Mouse (Mus musculus): Measurements from ENCODE around the gene Folr2. TPM values are rescaled to one million over a fixed set of nuclear protein-coding genes. Genes with fewer than 3 reads are reported as not detected.

Folr2 gene
- polyA plus RNA-seq, 1 experiment, result 1.2 TPM

DNA sequence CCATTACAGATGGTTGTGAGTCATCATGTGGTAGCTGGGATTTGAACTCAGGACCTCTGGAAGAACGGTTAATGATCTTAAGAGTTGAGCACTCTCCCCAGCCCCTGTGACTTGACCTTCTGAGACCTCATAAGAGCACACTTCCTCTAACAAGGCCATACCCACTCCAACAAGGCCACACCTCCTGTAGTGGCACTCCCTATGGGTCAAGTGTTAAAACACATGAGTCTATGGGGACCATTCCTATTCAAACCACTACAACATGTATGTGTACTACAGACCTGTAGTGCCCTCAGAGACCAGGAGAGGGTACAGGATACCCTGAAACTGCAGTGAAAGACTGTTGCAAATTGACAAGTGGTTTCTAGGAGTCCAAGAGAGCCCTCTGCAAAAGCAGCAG lies 9.1 kb downstream of the Folr2 start:
- no peaks in the 10 kb centered on the region for H3K4me1 ChIP-seq (ENCODE audit: control insufficient read depth, insufficient read depth, low read length)
- no peaks in the 10 kb centered on the region for H3K36me3 ChIP-seq (ENCODE audit: control insufficient read depth, insufficient read depth, low read length, poor library complexity, severe bottlenecking)
- TF ChIP-seq EP300 (IDR thresholded peaks at IDR 0.05; ENCODE audit: insufficient read depth, low read depth, low read length) (no peak), POLR2A (IDR thresholded peaks at IDR 0.05; ENCODE audit: insufficient read depth, low read length) (no peak), CTCF (IDR thresholded peaks at IDR 0.05; ENCODE audit: low read depth, low read length) (no peak)
- no peak overlapping the region for H3K9ac ChIP-seq (ENCODE audit: low read depth, poor library complexity, severe bottlenecking)
- H3K4me3 ChIP-seq (ENCODE audit: low read depth, low read length), result no peak overlapping the region
- H3K27me3 ChIP-seq (ENCODE audit: control insufficient read depth, insufficient read depth, low read length, poor library complexity, severe bottlenecking), result no peaks in the 10 kb centered on the region
- H3K9me3 ChIP-seq (replicated peaks; ENCODE audit: control insufficient read depth, insufficient read depth, low read length, poor library complexity, severe bottlenecking), result no peaks in the 10 kb centered on the region
- no peak overlapping the region for H3K27ac ChIP-seq (ENCODE audit: insufficient read depth, low read length)

DNA sequence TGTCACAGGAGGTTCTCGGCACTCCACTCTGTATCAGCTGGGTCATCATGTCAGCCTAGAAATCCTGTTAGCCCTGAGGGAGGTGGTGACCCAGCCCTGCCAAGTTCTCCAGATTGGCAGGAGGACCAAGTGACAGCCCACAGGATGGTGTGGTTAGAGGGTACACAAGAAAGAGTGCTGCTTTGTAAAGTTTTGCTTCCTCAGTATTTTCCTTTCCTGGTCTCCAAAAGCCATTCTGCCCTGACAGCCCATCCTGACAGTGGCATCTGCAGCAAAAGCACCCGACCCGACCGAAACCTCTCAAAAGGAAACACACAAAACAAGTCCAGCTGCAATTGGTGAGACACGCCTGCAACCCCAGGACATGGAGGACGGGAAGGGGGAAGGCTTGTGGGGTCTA lies 12.8 kb downstream of the Folr2 start:
- no peak overlapping the region for H3K4me3 ChIP-seq (ENCODE audit: low read depth, low read length)
- H3K9ac ChIP-seq (ENCODE audit: low read depth, poor library complexity, severe bottlenecking), result no peak overlapping the region
- H3K36me3 ChIP-seq (ENCODE audit: control insufficient read depth, insufficient read depth, low read length, poor library complexity, severe bottlenecking), result no peaks in the 10 kb centered on the region
- H3K4me1 ChIP-seq (ENCODE audit: control insufficient read depth, insufficient read depth, low read length), result peaks cover 2% of the 10 kb centered on the region
- TF ChIP-seq EP300 (IDR thresholded peaks at IDR 0.05; ENCODE audit: insufficient read depth, low read depth, low read length) (no peak), POLR2A (IDR thresholded peaks at IDR 0.05; ENCODE audit: insufficient read depth, low read length) (no peak), CTCF (IDR thresholded peaks at IDR 0.05; ENCODE audit: low read depth, low read length) (no peak)
- no peaks in the 10 kb centered on the region for H3K9me3 ChIP-seq (replicated peaks; ENCODE audit: control insufficient read depth, insufficient read depth, low read length, poor library complexity, severe bottlenecking)
- H3K27ac ChIP-seq (ENCODE audit: insufficient read depth, low read length), result no peak overlapping the region
- no peaks in the 10 kb centered on the region for H3K27me3 ChIP-seq (ENCODE audit: control insufficient read depth, insufficient read depth, low read length, poor library complexity, severe bottlenecking)

DNA sequence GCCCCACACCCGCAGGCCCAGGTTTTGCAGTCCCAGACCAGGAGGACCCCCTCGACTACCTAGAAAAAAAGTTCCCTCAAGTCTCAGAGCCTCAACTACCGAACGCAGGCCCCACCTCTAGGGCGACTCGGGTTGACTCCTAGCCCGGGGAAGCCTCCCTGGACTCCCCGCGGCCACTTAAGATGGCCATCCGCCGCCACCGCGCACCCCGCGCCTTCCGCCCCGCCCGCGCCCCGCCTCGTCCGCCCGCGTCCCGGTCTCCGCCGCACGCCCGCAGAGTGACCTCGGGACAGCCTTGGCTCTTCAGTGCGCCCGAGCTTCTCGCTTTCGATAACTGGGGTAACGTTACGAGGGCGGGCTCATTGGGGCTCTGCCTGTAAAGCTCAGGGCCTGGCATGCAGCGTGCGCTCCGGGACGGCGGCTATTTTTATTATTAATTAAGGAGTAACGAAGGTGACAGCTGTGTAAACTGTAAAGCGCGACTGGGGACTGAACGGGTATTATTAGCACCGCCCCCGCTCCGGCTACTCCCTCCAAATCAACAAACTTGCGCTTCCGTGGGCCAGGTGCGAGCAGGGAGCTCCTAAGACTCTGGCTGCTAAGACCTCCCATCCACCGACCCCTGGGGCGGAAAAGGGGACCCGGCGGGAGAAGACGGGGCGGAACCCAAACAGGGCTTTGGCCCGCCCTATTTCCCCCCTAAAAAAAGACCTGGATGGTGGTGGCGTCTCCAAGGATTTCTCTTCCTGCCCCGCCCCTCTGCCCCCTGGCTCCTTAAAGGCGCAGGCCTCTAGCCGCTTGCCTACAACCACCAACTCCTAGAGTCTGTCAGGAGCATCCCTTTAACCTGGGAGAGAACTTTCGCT lies 19.2 kb downstream of the Folr2 start, which contains the start of gene Inppl1:
TSS of gene Inppl1 (minus strand) at position 624 of the 866 bp plus-strand sequence.
- TF ChIP-seq CTCF (IDR thresholded peaks at IDR 0.05; ENCODE audit: low read depth, low read length), result no peak
- peak; percentile 51 for TF ChIP-seq EP300 (IDR thresholded peaks at IDR 0.05; ENCODE audit: insufficient read depth, low read depth, low read length)
- TF ChIP-seq POLR2A (IDR thresholded peaks at IDR 0.05; ENCODE audit: insufficient read depth, low read length), result peak; percentile 30
- Histone ChIP-seq H3K27me3 (ENCODE audit: control insufficient read depth, insufficient read depth, low read length, poor library complexity, severe bottlenecking) (no peaks in the 10 kb centered on the region), H3K4me1 (ENCODE audit: control insufficient read depth, insufficient read depth, low read length) (peaks cover 2% of the 10 kb centered on the region), H3K9me3 (replicated peaks; ENCODE audit: control insufficient read depth, insufficient read depth, low read length, poor library complexity, severe bottlenecking) (no peaks in the 10 kb centered on the region), H3K9ac (ENCODE audit: low read depth, poor library complexity, severe bottlenecking) (peak within 1 kb of the TSS; percentile 82), H3K27ac (ENCODE audit: insufficient read depth, low read length) (peak within 1 kb of the TSS; percentile 95), H3K4me3 (ENCODE audit: low read depth, low read length) (peak within 1 kb of the TSS; percentile 85), H3K36me3 (ENCODE audit: control insufficient read depth, insufficient read depth, low read length, poor library complexity, severe bottlenecking) (no peaks in the 10 kb centered on the region; the same call in 1 of the 2 replicates)

DNA sequence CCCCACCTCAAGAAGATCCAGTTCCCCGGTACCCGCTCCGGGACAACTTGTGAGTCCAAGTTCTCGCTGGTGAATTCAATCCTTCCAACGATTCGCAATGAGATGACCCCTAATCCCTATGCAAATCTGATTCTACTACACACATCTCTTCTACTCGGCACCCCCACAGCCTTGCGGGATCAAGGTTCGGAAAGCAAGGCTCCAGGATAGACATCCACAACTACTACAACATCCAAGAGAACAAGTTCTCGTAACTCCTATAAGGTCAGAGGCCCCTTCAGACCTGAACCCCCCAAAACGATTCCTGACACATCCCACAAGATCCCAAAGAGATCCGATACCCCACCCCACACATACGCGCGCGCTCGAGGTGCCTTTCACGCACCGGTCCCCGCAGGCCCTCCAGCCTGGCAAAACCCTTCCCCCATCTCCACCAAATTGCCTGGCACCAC lies 19.8 kb downstream of the Folr2 start:
- H3K27ac ChIP-seq (ENCODE audit: insufficient read depth, low read length), result peak overlapping the region; percentile 93
- peaks cover 4% of the 10 kb centered on the region for H3K4me1 ChIP-seq (ENCODE audit: control insufficient read depth, insufficient read depth, low read length)
- no peaks in the 10 kb centered on the region for H3K9me3 ChIP-seq (replicated peaks; ENCODE audit: control insufficient read depth, insufficient read depth, low read length, poor library complexity, severe bottlenecking)
- H3K9ac ChIP-seq (ENCODE audit: low read depth, poor library complexity, severe bottlenecking), result peak overlapping the region; percentile 82
- H3K4me3 ChIP-seq (ENCODE audit: low read depth, low read length), result peak overlapping the region; percentile 85
- peaks cover 6% of the 10 kb centered on the region; the same call in 1 of the 2 replicates for H3K36me3 ChIP-seq (ENCODE audit: control insufficient read depth, insufficient read depth, low read length, poor library complexity, severe bottlenecking)
- no peaks in the 10 kb centered on the region for H3K27me3 ChIP-seq (ENCODE audit: control insufficient read depth, insufficient read depth, low read length, poor library complexity, severe bottlenecking)
- TF ChIP-seq EP300 (IDR thresholded peaks at IDR 0.05; ENCODE audit: insufficient read depth, low read depth, low read length) (no peak), CTCF (IDR thresholded peaks at IDR 0.05; ENCODE audit: low read depth, low read length) (no peak), POLR2A (IDR thresholded peaks at IDR 0.05; ENCODE audit: insufficient read depth, low read length) (no peak)

DNA sequence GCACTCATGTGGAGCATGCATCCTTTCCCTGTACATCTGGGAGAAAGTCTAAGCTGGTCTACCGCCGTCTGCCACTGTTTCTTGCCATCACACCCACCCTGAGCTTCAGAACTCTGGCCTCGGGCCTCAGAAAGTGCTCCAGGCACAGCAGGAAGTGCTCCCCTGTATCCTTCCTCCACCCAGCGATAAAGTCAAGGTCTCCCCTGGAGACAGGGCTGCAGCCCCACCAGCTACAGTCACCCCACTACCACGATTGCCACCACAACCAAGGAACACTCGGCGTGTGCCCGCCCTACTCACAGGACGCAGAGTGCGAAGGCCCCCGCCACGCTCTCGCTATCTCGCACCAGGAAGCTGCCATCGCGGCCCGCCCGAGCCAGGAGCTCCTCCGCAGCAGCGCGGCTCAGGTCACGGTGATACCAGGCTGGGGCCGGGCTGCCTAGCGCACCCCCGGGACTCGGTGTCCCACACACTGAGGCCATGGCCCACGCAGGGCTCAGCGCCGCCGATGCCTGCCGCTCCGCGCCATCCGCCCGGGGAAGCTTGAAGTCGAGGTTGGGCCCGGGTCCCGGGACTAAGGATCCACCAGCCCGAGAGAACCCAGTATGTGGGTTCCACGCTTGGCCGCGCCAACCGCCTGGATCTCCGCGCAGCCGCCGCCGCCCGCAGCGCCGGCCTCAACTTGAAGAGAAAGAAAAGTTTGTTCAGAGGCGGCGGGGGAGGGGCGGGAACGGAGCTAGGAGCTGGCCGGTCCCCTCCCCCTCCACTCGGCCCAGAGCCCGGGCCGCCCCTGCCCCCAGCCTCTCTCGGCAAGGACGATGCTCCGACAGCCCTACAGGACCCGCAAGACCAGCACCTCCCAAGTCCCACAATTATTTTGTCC lies 20.5 kb downstream of the Folr2 start:
- H3K9ac ChIP-seq (ENCODE audit: low read depth, poor library complexity, severe bottlenecking), result peak overlapping the region; percentile 82
- H3K4me3 ChIP-seq (ENCODE audit: low read depth, low read length), result peak overlapping the region; percentile 85
- no peak for TF ChIP-seq EP300 (IDR thresholded peaks at IDR 0.05; ENCODE audit: insufficient read depth, low read depth, low read length)
- TF ChIP-seq POLR2A (IDR thresholded peaks at IDR 0.05; ENCODE audit: insufficient read depth, low read length), result no peak
- TF ChIP-seq CTCF (IDR thresholded peaks at IDR 0.05; ENCODE audit: low read depth, low read length), result no peak
- peak overlapping the region; percentile 93 for H3K27ac ChIP-seq (ENCODE audit: insufficient read depth, low read length)
- H3K9me3 ChIP-seq (replicated peaks; ENCODE audit: control insufficient read depth, insufficient read depth, low read length, poor library complexity, severe bottlenecking), result no peaks in the 10 kb centered on the region
- H3K27me3 ChIP-seq (ENCODE audit: control insufficient read depth, insufficient read depth, low read length, poor library complexity, severe bottlenecking), result no peaks in the 10 kb centered on the region
- peaks cover 6% of the 10 kb centered on the region for H3K4me1 ChIP-seq (ENCODE audit: control insufficient read depth, insufficient read depth, low read length)
- peaks cover 7% of the 10 kb centered on the region; the same call in 1 of the 2 replicates for H3K36me3 ChIP-seq (ENCODE audit: control insufficient read depth, insufficient read depth, low read length, poor library complexity, severe bottlenecking)

Data from ES-Bruce4 (cell line).